Comparison of ENCODE assay signal across 1 mouse cellular context in genomic region chr5:137029643-137030415, GRCm38 (mm10).
TF ChIP-seq lines count a peak whose summit lies in the region.

No protein-coding gene starts in this region.

TF ChIP-seq in C2C12, 6 proteins besides CTCF, POLR2A, EP300 and RAD21:
- TF ChIP-seq MAX (IDR thresholded peaks at IDR 0.05) (peak; percentile 69), CEBPB (IDR thresholded peaks at IDR 0.05; ENCODE audit: low read depth) (no peak), FOSL1 (IDR thresholded peaks at IDR 0.05; ENCODE audit: insufficient read depth, low read length, poor library complexity, severe bottlenecking) (no peak), MYOD1 (IDR thresholded peaks at IDR 0.05; ENCODE audit: control insufficient read depth, insufficient read length, low read depth) (no peak), MYOG (IDR thresholded peaks at IDR 0.05; ENCODE audit: control insufficient read depth, extremely low read depth, insufficient read length) (no peak), USF1 (IDR thresholded peaks at IDR 0.05; ENCODE audit: low read depth) (peak; percentile 92)
